Mouse (Mus musculus) midbrain, embryonic 12.5 days (tissue): ENCODE data around the gene Gm49373. TPM values are rescaled to one million over a fixed set of nuclear protein-coding genes. Genes with fewer than 3 reads are reported as not detected.

Experiments
- ATAC-seq: fragments of 200-750 bp; cut with Nextera tagmentation; 2 replicates; pipeline ENCODE4 v1.8.0; 2017; ENCODE audit warnings: low read depth, moderate TSS enrichment, moderate library complexity; ENCODE audit not compliant: low FRiP score
- H3K27ac ChIP-seq: fragments of 300-500 bp; sonication (generic); replicated peaks from 2 replicates; pipeline ENCODE4 v1.5.1; 2016; ENCODE audit warnings: mild to moderate bottlenecking
- H3K27me3 ChIP-seq: fragments of 300-500 bp; sonication (generic); 2 replicates; pipeline ENCODE4 v1.6.1; 2016; ENCODE audit warnings: mild to moderate bottlenecking
- H3K36me3 ChIP-seq: fragments of 300-500 bp; sonication (generic); 2 replicates; pipeline ENCODE4 v1.6.1; 2016
- H3K4me1 ChIP-seq: fragments of 300-500 bp; sonication (generic); 2 replicates; pipeline ENCODE4 v1.6.1; 2016
- H3K4me2 ChIP-seq: fragments of 300-500 bp; sonication (generic); replicated peaks from 2 replicates; pipeline ENCODE4 v1.6.1; 2016; ENCODE audit warnings: mild to moderate bottlenecking, moderate library complexity
- H3K4me3 ChIP-seq: fragments of 300-500 bp; sonication (generic); 2 replicates; pipeline ENCODE4 v1.5.1; 2016; ENCODE audit warnings: mild to moderate bottlenecking
- H3K9ac ChIP-seq: fragments of 300-500 bp; sonication (generic); replicated peaks from 2 replicates; pipeline ENCODE4 v1.6.1; 2016; ENCODE audit warnings: mild to moderate bottlenecking, moderate library complexity
- H3K9me3 ChIP-seq: fragments of 300-500 bp; sonication (generic); 2 replicates; pipeline ENCODE4 v1.6.1; 2016; ENCODE audit warnings: mild to moderate bottlenecking
- WGBS: fragments of 180-500 bp; shearing (Covaris S2); methylation state at CpG from one replicate; pipeline ENCODE4 v1.1.7; 2016; 5-methylcytosine and 5-hydroxymethylcytosine counted together
- polyA plus RNA-seq: library from polyadenylated mRNA; unstranded; fragments of >200 nt; fragmentation: Nextera tagmentation; extraction: Ambion mirVana; gene quantifications from 2 replicates; pipeline ENCODE4 v1.2.1, GENCODE M21; 2016

Gm49373 gene
- polyA plus RNA-seq, 1 experiment from 2014 or later = 1.6 TPM

GRCm38 (mm10) chr9:21032491-21032890 lies 40.4 kb downstream of the Gm49373 start:
- Histone ChIP-seq H3K4me2 (peak overlapping the region; percentile 75), H3K4me1 (peaks cover 42% of the 10 kb centered on the region), H3K4me3 (peak overlapping the region; percentile 46), H3K36me3 (no peaks in the 10 kb centered on the region), H3K27ac (no peak overlapping the region), H3K9me3 (no peaks in the 10 kb centered on the region), H3K9ac (0 out of 2 replicates have a peak overlapping the region, but pooled peaks have one; percentile 50), H3K27me3 (peaks cover 99% of the 10 kb centered on the region)
- no peak for ATAC-seq
- 2% methylated on average over 7 of the region's 7 CpGs for whole genome bisulfite sequencing

- ATAC-seq = peak; percentile 31
- Histone ChIP-seq H3K36me3 (no peaks in the 10 kb centered on the region), H3K4me2 (peak within 1 kb of the TSS; percentile 75), H3K4me1 (peaks cover 38% of the 10 kb centered on the region), H3K4me3 (peak within 1 kb of the TSS; percentile 46), H3K27ac (no peak within 1 kb of the TSS), H3K9me3 (no peaks in the 10 kb centered on the region), H3K27me3 (peaks cover 99% of the 10 kb centered on the region), H3K9ac (peak within 1 kb of the TSS; percentile 50)
- WGBS = under 1% methylated on average over 35 of the region's 35 CpGs
Measured at GRCm38 (mm10) chr9:21031896-21032351, 41.0 kb downstream of the Gm49373 start, which contains the start of gene Icam5. Gene Icam5 (plus strand): TSS chr9:21032073.

GRCm38 (mm10) chr9:21031251-21031895 lies 41.5 kb downstream of the Gm49373 start:
- Histone ChIP-seq H3K4me2 (peak overlapping the region; percentile 75), H3K27me3 (peaks cover 99% of the 10 kb centered on the region), H3K4me3 (peak overlapping the region; percentile 46), H3K36me3 (no peaks in the 10 kb centered on the region), H3K4me1 (peaks cover 38% of the 10 kb centered on the region), H3K27ac (no peak overlapping the region), H3K9ac (peak overlapping the region; percentile 50), H3K9me3 (no peaks in the 10 kb centered on the region)
- peak; percentile 55 for ATAC-seq
- under 1% methylated on average over 36 of the region's 36 CpGs for WGBS

- Histone ChIP-seq H3K36me3 (no peaks in the 10 kb centered on the region), H3K27ac (no peak overlapping the region), H3K4me3 (peak overlapping the region; percentile 46), H3K9ac (no peak overlapping the region), H3K9me3 (no peaks in the 10 kb centered on the region), H3K27me3 (peaks cover 98% of the 10 kb centered on the region), H3K4me2 (peak overlapping the region; percentile 75), H3K4me1 (peaks cover 38% of the 10 kb centered on the region)
- 0% methylated on average over 13 of the region's 13 CpGs for WGBS
- 0 out of 2 replicates have a peak, but pooled peaks have one; percentile 39 for ATAC-seq
Measured at GRCm38 (mm10) chr9:21030781-21031250, 42.1 kb downstream of the Gm49373 start.

- Histone ChIP-seq H3K9ac (no peak overlapping the region), H3K4me3 (0 out of 2 replicates have a peak overlapping the region, but pooled peaks have one; percentile 34), H3K27me3 (peaks cover 98% of the 10 kb centered on the region), H3K4me2 (peak overlapping the region; percentile 51; the same call in 1 of the 2 replicates), H3K4me1 (peaks cover 38% of the 10 kb centered on the region), H3K27ac (no peak overlapping the region), H3K9me3 (no peaks in the 10 kb centered on the region), H3K36me3 (no peaks in the 10 kb centered on the region)
- WGBS = 22% methylated on average over 22 of the region's 22 CpGs
- ATAC-seq = no peak
Measured at GRCm38 (mm10) chr9:21030055-21030600, 42.8 kb downstream of the Gm49373 start.

- H3K9ac ChIP-seq = no peak within 1 kb of the TSS
- peaks cover 38% of the 10 kb centered on the region for H3K4me1 ChIP-seq
- no peak within 1 kb of the TSS for H3K27ac ChIP-seq
- 2% methylated on average over 36 of the region's 37 CpGs for WGBS
- peak within 1 kb of the TSS; percentile 51 for H3K4me2 ChIP-seq
- H3K36me3 ChIP-seq = no peaks in the 10 kb centered on the region
- 0 out of 2 replicates have a peak, but pooled peaks have one; percentile 13 for ATAC-seq
- H3K4me3 ChIP-seq = peak within 1 kb of the TSS; percentile 34
- no peaks in the 10 kb centered on the region for H3K9me3 ChIP-seq
- H3K27me3 ChIP-seq = peaks cover 95% of the 10 kb centered on the region
Measured at GRCm38 (mm10) chr9:21029291-21030054, 43.4 kb downstream of the Gm49373 start, which contains the start of gene Icam4. Gene Icam4 (plus strand): TSS chr9:21029373.

- H3K4me1 ChIP-seq = peaks cover 37% of the 10 kb centered on the region
- H3K36me3 ChIP-seq = no peaks in the 10 kb centered on the region
- peaks cover 87% of the 10 kb centered on the region for H3K27me3 ChIP-seq
- H3K9ac ChIP-seq = no peak overlapping the region
- ATAC-seq = no peak
- no peak overlapping the region for H3K4me3 ChIP-seq
- H3K27ac ChIP-seq = no peak overlapping the region
- WGBS = 72% methylated on average over 6 of the region's 6 CpGs
- H3K9me3 ChIP-seq = no peaks in the 10 kb centered on the region
- no peak overlapping the region for H3K4me2 ChIP-seq
Measured at GRCm38 (mm10) chr9:21028560-21029110, 44.3 kb downstream of the Gm49373 start.

- Histone ChIP-seq H3K36me3 (no peaks in the 10 kb centered on the region), H3K9me3 (no peaks in the 10 kb centered on the region), H3K4me1 (peaks cover 29% of the 10 kb centered on the region), H3K27ac (no peak overlapping the region), H3K27me3 (peaks cover 79% of the 10 kb centered on the region), H3K4me2 (no peak overlapping the region), H3K4me3 (no peak overlapping the region), H3K9ac (no peak overlapping the region)
- WGBS = 56% methylated on average over 8 of the region's 8 CpGs
- no peak for ATAC-seq
Measured at GRCm38 (mm10) chr9:21027774-21028290, 45.1 kb downstream of the Gm49373 start.

GRCm38 (mm10) chr9:21026849-21027248 lies 46.0 kb downstream of the Gm49373 start:
- Histone ChIP-seq H3K36me3 (no peaks in the 10 kb centered on the region), H3K9ac (no peak overlapping the region), H3K27ac (no peak overlapping the region), H3K4me2 (no peak overlapping the region), H3K27me3 (peaks cover 73% of the 10 kb centered on the region), H3K4me3 (no peak overlapping the region), H3K9me3 (no peaks in the 10 kb centered on the region), H3K4me1 (peaks cover 19% of the 10 kb centered on the region)
- ATAC-seq = no peak
- 83% methylated on average over 12 of the region's 12 CpGs for WGBS

- Histone ChIP-seq H3K9me3 (no peaks in the 10 kb centered on the region), H3K4me3 (no peak overlapping the region), H3K4me1 (peaks cover 8% of the 10 kb centered on the region), H3K27ac (no peak overlapping the region), H3K4me2 (no peak overlapping the region), H3K9ac (no peak overlapping the region), H3K27me3 (peaks cover 72% of the 10 kb centered on the region), H3K36me3 (no peaks in the 10 kb centered on the region)
- ATAC-seq = no peak
- WGBS = 73% methylated on average over 19 of the region's 19 CpGs
Measured at GRCm38 (mm10) chr9:21025258-21025810, 47.6 kb downstream of the Gm49373 start.

GRCm38 (mm10) chr9:21022726-21023125 lies 50.2 kb downstream of the Gm49373 start:
- 82% methylated on average over 1 of the region's 1 CpGs for WGBS
- no peak overlapping the region for H3K9ac ChIP-seq

More at GRCm38 (mm10) chr9:21022726-21023125, 50.2 kb downstream of the Gm49373 start:
- no peak for ATAC-seq
- Histone ChIP-seq H3K27me3 (peaks cover 66% of the 10 kb centered on the region), H3K36me3 (no peaks in the 10 kb centered on the region), H3K27ac (no peak overlapping the region), H3K4me3 (no peak overlapping the region), H3K4me2 (no peak overlapping the region), H3K9me3 (no peaks in the 10 kb centered on the region), H3K4me1 (no peaks in the 10 kb centered on the region)
